Mouse (Mus musculus): ENCODE measurements at regions not wholly inside any gene's neighbourhood (a gene's known extent, or its start where the extent isn't known, plus 50 kb on each side); places are given as distances from the start of the nearest gene placed in this dataset.

DNA sequence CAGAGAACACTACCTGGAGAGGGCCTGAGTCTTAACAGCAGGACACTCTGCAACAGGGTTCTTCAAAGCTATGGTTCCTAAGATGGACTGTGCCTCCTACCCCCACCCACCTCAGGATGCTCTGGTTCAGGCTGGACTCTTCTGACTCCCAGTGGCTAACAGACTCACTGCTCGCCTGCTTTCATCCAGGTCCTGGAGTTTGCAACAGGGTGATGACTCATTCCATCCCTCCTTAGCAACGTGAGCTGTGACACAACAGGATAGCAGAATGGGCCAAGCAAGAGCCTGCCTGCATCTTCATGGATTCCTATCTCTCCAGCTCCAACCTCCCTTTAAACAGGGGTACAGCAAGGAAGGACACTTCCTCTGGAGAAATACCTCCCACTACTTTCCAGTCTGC is 135.4 kb upstream of the Irx3 start:
- no peaks in the 10 kb centered on the region for H3K36me3 ChIP-seq (ENCODE audit: control insufficient read depth, insufficient read depth, low read length, poor library complexity, severe bottlenecking)
- DNase-seq (ENCODE audit: low read depth, low spot score), result no peak
- H3K9me3 ChIP-seq (ENCODE audit: control insufficient read depth, insufficient read depth, low read depth, low read length), result no peaks in the 10 kb centered on the region
- no peak for TF ChIP-seq ZNF384 (IDR thresholded peaks at IDR 0.05; ENCODE audit: low read depth, low read length)
- TF ChIP-seq ZC3H11A (IDR thresholded peaks at IDR 0.05; ENCODE audit: borderline replicate concordance, low read depth, low read length), result no peak
- no peak for TF ChIP-seq HCFC1 (IDR thresholded peaks at IDR 0.05; ENCODE audit: borderline replicate concordance, insufficient read depth, low read length)
- TF ChIP-seq MAFK (IDR thresholded peaks at IDR 0.05; ENCODE audit: insufficient read depth, low read depth, low read length), result no peak
- no peak overlapping the region for H3K27ac ChIP-seq (ENCODE audit: insufficient read depth, low read depth, low read length, poor library complexity, severe bottlenecking)
- in situ Hi-C loops (cut with MboI; ENCODE audit: low sequenced_read_pairs in 2 of 2, unreplicated experiment in 2 of 2), result no loop called here
- H3K4me1 ChIP-seq (ENCODE audit: control insufficient read depth in 2 of 2, insufficient read depth in 2 of 2, low read length in 2 of 2, poor library complexity in 1 of 2), result no peaks in the 10 kb centered on the region
- no peak overlapping the region for H3K4me3 ChIP-seq (ENCODE audit: insufficient read depth in 1 of 2, low read depth in 1 of 2, low read length in 2 of 2, poor library complexity in 1 of 2, severe bottlenecking in 1 of 2)
- H3K9ac ChIP-seq (ENCODE audit: insufficient read depth, low read depth, low read length, poor library complexity, severe bottlenecking), result no peak overlapping the region

DNA sequence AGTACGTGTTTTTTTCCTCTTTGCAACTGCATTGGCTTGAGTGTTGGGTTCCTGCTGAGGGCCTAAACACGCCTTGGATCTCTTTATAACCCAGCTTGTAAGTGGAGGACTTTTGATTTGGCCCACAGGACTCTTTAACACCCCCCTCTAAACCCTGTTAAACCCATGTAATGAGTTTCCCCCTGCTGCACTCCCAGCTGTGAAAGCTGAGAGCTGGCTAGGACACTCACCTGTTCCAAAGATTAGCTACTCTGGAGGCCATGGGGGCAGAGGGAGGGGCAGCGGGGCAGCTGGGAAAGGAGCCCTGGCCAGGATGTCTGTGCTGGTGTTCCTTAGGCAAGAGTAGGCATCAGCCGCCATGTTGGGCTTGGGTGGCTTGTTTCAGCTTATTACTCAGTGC is 128.7 kb upstream of the Irx3 start:
- TF ChIP-seq ZC3H11A (IDR thresholded peaks at IDR 0.05; ENCODE audit: borderline replicate concordance, low read depth, low read length) (no peak), CHD2 (IDR thresholded peaks at IDR 0.05; ENCODE audit: low read depth, low read length) (no peak), HCFC1 (IDR thresholded peaks at IDR 0.05; ENCODE audit: borderline replicate concordance, insufficient read depth, low read length) (no peak), ZNF384 (IDR thresholded peaks at IDR 0.05; ENCODE audit: low read depth, low read length) (no peak), MAFK (IDR thresholded peaks at IDR 0.05; ENCODE audit: insufficient read depth, low read depth, low read length) (no peak)
- Histone ChIP-seq H3K36me3 (ENCODE audit: control insufficient read depth, insufficient read depth, low read length, poor library complexity, severe bottlenecking) (no peaks in the 10 kb centered on the region), H3K4me1 (ENCODE audit: control insufficient read depth in 2 of 2, insufficient read depth in 2 of 2, low read length in 2 of 2, poor library complexity in 1 of 2) (peaks cover 0 to 4% of the 10 kb centered on the region in 2 experiments; a peak in 1 of 4 replicates), H3K27ac (ENCODE audit: insufficient read depth, low read depth, low read length, poor library complexity, severe bottlenecking) (no peak overlapping the region), H3K9ac (ENCODE audit: insufficient read depth, low read depth, low read length, poor library complexity, severe bottlenecking) (no peak overlapping the region), H3K9me3 (ENCODE audit: control insufficient read depth, insufficient read depth, low read depth, low read length) (no peaks in the 10 kb centered on the region), H3K4me3 (ENCODE audit: insufficient read depth in 1 of 2, low read depth in 1 of 2, low read length in 2 of 2, poor library complexity in 1 of 2, severe bottlenecking in 1 of 2) (no peak overlapping the region)
- DNase-seq (ENCODE audit: low read depth, low spot score), result no peak
- in situ Hi-C loops (cut with MboI; ENCODE audit: low sequenced_read_pairs in 2 of 2, unreplicated experiment in 2 of 2), result no loop called here

DNA sequence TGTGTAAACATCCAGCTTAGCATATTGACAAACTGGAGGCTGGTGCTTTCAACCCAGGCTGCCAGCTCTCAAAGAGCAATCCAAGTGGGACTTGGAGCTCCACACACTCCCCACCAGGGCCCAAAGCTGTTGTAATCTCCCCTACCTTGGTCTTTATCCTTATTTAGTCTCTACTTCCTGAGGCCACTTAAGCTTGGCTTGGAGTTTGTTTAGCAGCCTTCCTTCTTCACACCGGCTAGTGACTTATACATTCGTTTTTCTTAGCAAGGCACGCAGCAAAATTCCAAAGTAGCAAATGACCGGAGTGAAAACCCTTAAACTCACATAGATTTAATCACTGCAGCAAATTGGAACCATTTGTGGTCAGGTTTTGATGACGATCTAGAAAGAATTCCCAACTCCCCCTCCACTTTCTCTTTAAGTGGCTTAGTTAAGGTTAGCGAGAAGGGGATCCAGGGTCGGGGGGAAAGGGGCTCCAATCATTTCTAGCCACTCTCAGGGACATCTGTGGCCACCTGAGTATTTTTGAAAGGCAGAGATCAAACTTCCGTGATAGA is 124.2 kb upstream of the Irx3 start:
- in situ Hi-C loops (cut with MboI; ENCODE audit: low sequenced_read_pairs in 2 of 2, unreplicated experiment in 2 of 2), result no loop called here
- no peak overlapping the region for H3K27ac ChIP-seq (ENCODE audit: insufficient read depth, low read depth, low read length, poor library complexity, severe bottlenecking)
- no peak overlapping the region for H3K9ac ChIP-seq (ENCODE audit: insufficient read depth, low read depth, low read length, poor library complexity, severe bottlenecking)
- H3K36me3 ChIP-seq (ENCODE audit: control insufficient read depth, insufficient read depth, low read length, poor library complexity, severe bottlenecking), result no peaks in the 10 kb centered on the region
- no peak for DNase-seq (ENCODE audit: low read depth, low spot score)
- no peak for TF ChIP-seq ZC3H11A (IDR thresholded peaks at IDR 0.05; ENCODE audit: borderline replicate concordance, low read depth, low read length)
- TF ChIP-seq ZNF384 (IDR thresholded peaks at IDR 0.05; ENCODE audit: low read depth, low read length), result no peak
- no peak for TF ChIP-seq CHD2 (IDR thresholded peaks at IDR 0.05; ENCODE audit: low read depth, low read length)
- TF ChIP-seq MAFK (IDR thresholded peaks at IDR 0.05; ENCODE audit: insufficient read depth, low read depth, low read length), result no peak
- no peak for TF ChIP-seq HCFC1 (IDR thresholded peaks at IDR 0.05; ENCODE audit: borderline replicate concordance, insufficient read depth, low read length)
- H3K4me1 ChIP-seq (ENCODE audit: control insufficient read depth in 2 of 2, insufficient read depth in 2 of 2, low read length in 2 of 2, poor library complexity in 1 of 2), result peaks cover 2 to 17% of the 10 kb centered on the region in 2 experiments; a peak in 2 of 4 replicates
- no peaks in the 10 kb centered on the region for H3K9me3 ChIP-seq (ENCODE audit: control insufficient read depth, insufficient read depth, low read depth, low read length)
- no peak overlapping the region for H3K4me3 ChIP-seq (ENCODE audit: insufficient read depth in 1 of 2, low read depth in 1 of 2, low read length in 2 of 2, poor library complexity in 1 of 2, severe bottlenecking in 1 of 2)

DNA sequence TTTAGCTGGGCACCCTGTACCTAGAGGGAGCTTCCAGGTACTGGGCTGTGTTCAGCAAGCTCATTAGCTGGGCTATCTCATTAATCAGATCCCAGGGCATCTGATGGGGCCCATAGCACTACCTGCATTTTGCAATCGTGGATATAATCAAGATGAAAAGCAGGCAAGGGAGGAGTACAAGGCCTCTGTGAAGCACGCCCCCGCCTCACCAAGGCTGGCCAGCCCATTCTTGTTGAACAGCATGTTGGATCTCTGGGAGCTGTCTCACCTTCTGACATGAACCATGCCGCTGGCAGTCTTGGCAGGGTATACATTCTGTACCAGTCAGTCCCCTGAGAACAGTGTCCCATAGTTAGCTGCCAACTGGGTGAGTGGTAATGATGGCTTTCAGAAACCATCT is 122.3 kb upstream of the Irx3 start:
- Histone ChIP-seq H3K9me3 (ENCODE audit: control insufficient read depth, insufficient read depth, low read depth, low read length) (no peaks in the 10 kb centered on the region), H3K4me3 (ENCODE audit: insufficient read depth in 1 of 2, low read depth in 1 of 2, low read length in 2 of 2, poor library complexity in 1 of 2, severe bottlenecking in 1 of 2) (no peak overlapping the region), H3K9ac (ENCODE audit: insufficient read depth, low read depth, low read length, poor library complexity, severe bottlenecking) (no peak overlapping the region), H3K27ac (ENCODE audit: insufficient read depth, low read depth, low read length, poor library complexity, severe bottlenecking) (no peak overlapping the region), H3K4me1 (ENCODE audit: control insufficient read depth in 2 of 2, insufficient read depth in 2 of 2, low read length in 2 of 2, poor library complexity in 1 of 2) (peaks cover 2 to 16% of the 10 kb centered on the region in 2 experiments; a peak in 2 of 4 replicates), H3K36me3 (ENCODE audit: control insufficient read depth, insufficient read depth, low read length, poor library complexity, severe bottlenecking) (no peaks in the 10 kb centered on the region)
- DNase-seq (ENCODE audit: low read depth, low spot score), result no peak
- TF ChIP-seq MAFK (IDR thresholded peaks at IDR 0.05; ENCODE audit: insufficient read depth, low read depth, low read length) (no peak), HCFC1 (IDR thresholded peaks at IDR 0.05; ENCODE audit: borderline replicate concordance, insufficient read depth, low read length) (no peak), ZNF384 (IDR thresholded peaks at IDR 0.05; ENCODE audit: low read depth, low read length) (no peak), ZC3H11A (IDR thresholded peaks at IDR 0.05; ENCODE audit: borderline replicate concordance, low read depth, low read length) (no peak)
- in situ Hi-C loops (cut with MboI; ENCODE audit: low sequenced_read_pairs in 2 of 2, unreplicated experiment in 2 of 2), result no loop called here
